Comparison of ENCODE assay signal across 8 mouse cellular contexts in the genomic region with DNA sequence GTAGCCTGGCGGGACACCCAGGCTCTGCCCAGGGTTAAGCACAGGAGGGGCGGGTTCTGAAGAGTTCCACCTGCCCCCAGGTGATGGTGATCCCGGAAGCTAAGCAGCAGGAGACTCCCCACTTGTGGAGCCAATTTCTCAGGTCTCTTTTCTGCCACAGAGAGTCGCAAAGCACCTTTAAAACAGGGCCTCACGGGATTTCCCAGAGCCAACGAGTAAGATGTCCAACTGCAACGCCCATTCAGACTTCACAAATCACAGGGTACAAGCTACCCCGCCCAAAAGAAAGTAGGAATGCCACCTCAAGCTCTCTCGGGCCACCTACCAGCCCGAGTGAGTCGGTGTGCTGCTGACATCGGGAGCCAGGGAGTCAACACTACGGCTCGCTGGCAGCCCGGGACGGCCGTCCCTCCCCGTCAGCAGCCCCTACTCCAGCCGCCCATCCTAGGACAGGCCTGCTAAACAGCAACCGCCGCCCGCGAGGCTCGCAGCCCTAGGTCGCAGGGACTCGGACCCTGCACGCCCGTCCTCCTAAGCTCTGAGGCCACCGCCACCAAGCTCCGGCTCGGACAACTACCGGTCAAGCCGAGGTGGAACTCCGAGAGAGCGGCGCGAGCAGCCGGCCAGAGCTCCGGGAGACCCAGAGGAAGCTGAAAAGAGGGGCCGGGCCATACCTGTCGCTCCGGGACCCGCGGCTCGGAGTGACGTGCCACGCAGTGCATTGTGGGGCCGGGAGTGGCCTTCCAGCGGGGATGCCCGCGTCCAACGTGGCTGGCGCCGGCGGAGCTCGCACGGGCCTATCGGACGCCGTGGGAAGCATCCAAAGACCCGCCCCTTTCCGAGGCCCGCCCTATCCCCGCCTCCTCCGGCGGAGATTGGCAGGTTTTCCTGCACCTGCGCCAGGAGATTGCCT. TPM values are rescaled to one million over a fixed set of nuclear protein-coding genes. Genes with fewer than 3 reads are reported as not detected.
DNase-seq lines count a peak whose midpoint lies in the region; ATAC-seq and TF ChIP-seq lines count a peak whose summit lies in the region.

Sec22a (minus strand) TSS at position 769 of the 913 bp plus-strand sequence.

- peak; percentile 88 for DNase-seq in 416B (ENCODE audit: low read depth)
- DNase-seq in heart, adult 8-10 months (ENCODE audit: low spot score), result peak; percentile 91
- DNase-seq in kidney, adult 9 months, result peak; percentile 95
- peak; percentile 95 for DNase-seq in limb, embryonic 14.5 days (ENCODE audit: low spot score)
- DNase-seq in midbrain, postnatal 0 days (ENCODE audit: low spot score), result peak; percentile 98
- peak; percentile 78 to 80 for DNase-seq in spleen, postnatal 14 days (ENCODE audit: low spot score in 2 of 2)

- no peak for TF ChIP-seq CTCF in bone marrow, adult 2 months (IDR thresholded peaks at IDR 0.05; ENCODE audit: control insufficient read depth, insufficient read depth, low read length)
- TF ChIP-seq CTCF in midbrain, postnatal 0 days (IDR thresholded peaks at IDR 0.05), result peak; percentile 26; the same call in 1 of the 2 replicates

- TF ChIP-seq POLR2A in bone marrow, adult 2 months (IDR thresholded peaks at IDR 0.05; ENCODE audit: borderline replicate concordance, control insufficient read depth, low read depth, low read length), result peak; percentile 43; the same call in 1 of the 2 replicates
- TF ChIP-seq POLR2A in limb, embryonic 14.5 days (IDR thresholded peaks at IDR 0.05; ENCODE audit: borderline replicate concordance, extremely low read depth, insufficient read depth, insufficient read length), result peak; percentile 74; the same call in 1 of the 2 replicates

- H3K9ac ChIP-seq in embryonic facial prominence, embryonic 15.5 days, result peak within 1 kb of the TSS; percentile 85
- H3K9ac ChIP-seq in limb, embryonic 14.5 days (ENCODE audit: low read depth, low read length, severe bottlenecking), result peak within 1 kb of the TSS; percentile 91
- H3K9ac ChIP-seq in midbrain, postnatal 0 days (replicated peaks; ENCODE audit: low read length, poor library complexity, severe bottlenecking), result peak within 1 kb of the TSS; percentile 75

- H3K27ac ChIP-seq in bone marrow, adult 2 months (ENCODE audit: control insufficient read depth, insufficient read depth, low read depth, low read length, poor library complexity), result peak within 1 kb of the TSS; percentile 48
- H3K27ac ChIP-seq in embryonic facial prominence, embryonic 15.5 days (replicated peaks), result peak within 1 kb of the TSS; percentile 89
- peak within 1 kb of the TSS; percentile 74 for H3K27ac ChIP-seq in limb, embryonic 14.5 days (replicated peaks; ENCODE audit: low read depth, low read length)
- peak within 1 kb of the TSS; percentile 72 for H3K27ac ChIP-seq in midbrain, postnatal 0 days (ENCODE audit: low read depth, low read length)

- no peaks in the 10 kb centered on the region for H3K9me3 ChIP-seq in embryonic facial prominence, embryonic 15.5 days (replicated peaks)
- no peaks in the 10 kb centered on the region for H3K9me3 ChIP-seq in limb, embryonic 14.5 days (ENCODE audit: control insufficient read depth, low read length)
- no peaks in the 10 kb centered on the region for H3K9me3 ChIP-seq in midbrain, postnatal 0 days (ENCODE audit: low read length)

- H3K36me3 ChIP-seq in embryonic facial prominence, embryonic 15.5 days, result peaks cover 13% of the 10 kb centered on the region; the same call in 1 of the 2 replicates
- H3K36me3 ChIP-seq in limb, embryonic 14.5 days (ENCODE audit: control insufficient read depth, insufficient read depth, low read length), result peaks cover 9% of the 10 kb centered on the region
- H3K36me3 ChIP-seq in midbrain, postnatal 0 days (ENCODE audit: insufficient read depth, low read length), result no peaks in the 10 kb centered on the region

- peak; percentile 98 for ATAC-seq in embryonic facial prominence, embryonic 15.5 days (ENCODE audit: insufficient number of reproducible peaks, low FRiP score, low TSS enrichment, low read depth)
- peak; percentile 100 for ATAC-seq in limb, embryonic 14.5 days (ENCODE audit: low FRiP score, low read depth)
- peak; percentile 100 for ATAC-seq in midbrain, postnatal 0 days (ENCODE audit: low FRiP score)

- under 1% methylated on average over 67 of the region's 67 CpGs for WGBS in bone marrow, adult 2 months
- WGBS in embryonic facial prominence, embryonic 15.5 days, result under 1% methylated on average over 67 of the region's 67 CpGs
- 0% methylated on average over 49 of the region's 67 CpGs for WGBS in limb, embryonic 14.5 days
- WGBS in midbrain, postnatal 0 days, result under 1% methylated on average over 67 of the region's 67 CpGs

- peak within 1 kb of the TSS; percentile 74 for H3K4me2 ChIP-seq in embryonic facial prominence, embryonic 15.5 days (replicated peaks)
- peak within 1 kb of the TSS; percentile 88 for H3K4me2 ChIP-seq in limb, embryonic 14.5 days (replicated peaks; ENCODE audit: low read depth, low read length, severe bottlenecking)
- peak within 1 kb of the TSS; percentile 67 for H3K4me2 ChIP-seq in midbrain, postnatal 0 days (ENCODE audit: low read depth, low read length, poor library complexity, severe bottlenecking)

- peak within 1 kb of the TSS; percentile 90 for H3K4me3 ChIP-seq in bone marrow, adult 2 months (replicated peaks; ENCODE audit: control insufficient read depth, low read depth, low read length)
- H3K4me3 ChIP-seq in embryonic facial prominence, embryonic 15.5 days (replicated peaks), result peak within 1 kb of the TSS; percentile 92
- H3K4me3 ChIP-seq in limb, embryonic 14.5 days (replicated peaks; ENCODE audit: low read length), result peak within 1 kb of the TSS; percentile 91
- H3K4me3 ChIP-seq in midbrain, postnatal 0 days (ENCODE audit: low read depth, low read length), result peak within 1 kb of the TSS; percentile 75

- no peaks in the 10 kb centered on the region for H3K27me3 ChIP-seq in embryonic facial prominence, embryonic 15.5 days
- no peaks in the 10 kb centered on the region for H3K27me3 ChIP-seq in limb, embryonic 14.5 days (ENCODE audit: control insufficient read depth, insufficient read depth, low read length)
- no peaks in the 10 kb centered on the region for H3K27me3 ChIP-seq in midbrain, postnatal 0 days (ENCODE audit: insufficient read depth, low read length)

- H3K4me1 ChIP-seq in bone marrow, adult 2 months (ENCODE audit: control insufficient read depth, insufficient read depth, low read length), result no peaks in the 10 kb centered on the region; the same call in 1 of the 2 replicates
- 0 out of 2 replicates have a peak, but pooled peaks cover 5% of the 10 kb centered on the region for H3K4me1 ChIP-seq in embryonic facial prominence, embryonic 15.5 days
- peaks cover 6% of the 10 kb centered on the region for H3K4me1 ChIP-seq in limb, embryonic 14.5 days (ENCODE audit: control insufficient read depth, insufficient read depth, low read length)
- no peaks in the 10 kb centered on the region for H3K4me1 ChIP-seq in midbrain, postnatal 0 days (ENCODE audit: insufficient read depth, low read length)

RNA-seq across cellular contexts. Expression of gene Sec22a, which starts in this region (rescaled TPM):
- 1.00 and 3.5 TPM in 2 replicates for polyA plus RNA-seq in bone marrow, adult 2 months (2011; ENCODE audit: insufficient read depth, insufficient read length, low replicate concordance, missing spikeins)
- 46.7 and 47.4 TPM in 2 replicates for polyA plus RNA-seq in embryonic facial prominence, embryonic 15.5 days (2015; fragmentation: Nextera tagmentation; extraction: Ambion mirVana)
- total RNA-seq in heart, adult 8-10 months (2022), result 10 to 100 TPM; 10.2 to 14.0 (median 10.7) TPM
- polyA plus RNA-seq in limb, embryonic 14.5 days (2012; rRNA removed), result 15.9 and 30.1 TPM in 2 replicates
- polyA plus RNA-seq in limb, embryonic 14.5 days (2014; fragmentation: Nextera tagmentation; extraction: Ambion mirVana), result 49.1 and 49.8 TPM in 2 replicates
- total RNA-seq in midbrain, postnatal 0 days (2014; rRNA removed), result 17.3 and 22.4 TPM in 2 replicates
- polyA plus RNA-seq in midbrain, postnatal 0 days (2015; fragmentation: Nextera tagmentation; extraction: Ambion mirVana), result 36.7 and 39.9 TPM in 2 replicates

Comparison
In these comparisons a context has a peak if more than half of its experiments do, and no peak if none do; other contexts are left out.
1. Peak in every context shown above with its lines: DNase-seq, ATAC-seq, H3K4me3 ChIP-seq and H3K27ac ChIP-seq.